Mouse (Mus musculus) cerebellum, adult 11-12 months (tissue): ENCODE measurements at regions not wholly inside any gene's neighbourhood (a gene's known extent, or its start where the extent isn't known, plus 50 kb on each side); places are given as distances from the start of the nearest gene placed in this dataset.

Source experiments
- DNase-seq: peaks from one replicate; pipeline ENCODE4 v3.0.0; 2022

DNA sequence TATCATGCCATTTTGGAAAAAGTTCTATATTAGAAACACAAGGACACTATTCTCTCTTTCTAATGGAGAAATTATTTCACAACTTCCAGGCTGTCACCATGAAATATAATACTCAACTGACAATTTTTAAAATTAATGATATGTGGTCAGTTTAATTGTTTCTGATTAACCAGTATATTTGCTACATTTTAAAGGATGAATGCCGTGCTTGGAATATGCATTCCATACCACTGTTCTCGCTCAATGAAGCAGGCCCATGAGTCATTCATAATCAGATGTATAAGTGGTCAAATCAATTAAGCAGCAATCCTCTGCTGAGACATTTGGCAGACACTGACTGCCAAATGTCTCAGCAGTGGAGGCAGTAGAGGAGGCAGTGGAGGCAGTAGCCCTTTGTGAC is 283.4 kb upstream of the Gpc5 start:
- no peak for DNase-seq

DNA sequence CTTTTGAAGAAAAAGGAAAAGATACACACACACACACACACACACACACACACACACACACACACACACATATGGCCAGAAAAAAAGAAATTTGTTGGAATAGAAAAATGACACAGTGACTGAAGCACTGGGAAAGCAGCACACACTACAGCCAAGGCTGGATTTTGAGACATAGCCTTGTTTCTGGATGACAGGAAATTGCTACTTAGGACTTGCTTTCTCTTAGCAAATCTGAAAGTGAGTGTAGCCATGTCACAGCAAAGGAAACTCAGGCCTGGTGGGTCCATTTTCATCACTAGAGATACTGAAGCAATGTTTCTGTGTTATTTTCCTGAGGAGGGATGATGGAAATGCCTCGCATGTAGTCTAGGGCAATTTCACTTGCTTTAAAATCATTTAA is 271.3 kb upstream of the Gpc5 start:
- no peak for DNase-seq

DNA sequence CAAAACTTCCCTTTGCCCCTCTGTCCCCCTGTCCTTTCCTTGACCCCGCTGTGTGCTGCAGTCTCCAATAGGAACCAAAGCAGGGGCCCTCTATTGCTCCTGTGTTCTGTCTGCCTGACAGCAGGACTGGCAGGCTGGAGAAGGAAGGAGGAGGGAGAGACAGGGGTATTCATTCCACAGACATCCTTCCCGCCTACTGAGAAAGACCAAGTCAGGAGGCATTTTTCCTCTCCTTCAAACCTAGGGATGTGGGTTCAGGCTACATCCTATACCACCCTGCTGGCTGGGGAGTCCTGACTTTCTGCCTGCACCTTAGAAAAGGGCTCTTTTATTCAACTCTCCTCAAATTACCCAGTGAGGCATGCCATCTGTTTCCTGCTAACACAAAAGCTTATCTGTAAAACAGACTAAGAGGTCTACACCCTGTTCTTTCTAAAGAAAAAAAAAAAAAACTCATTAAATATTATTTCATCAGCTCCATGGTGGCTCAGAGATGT is 270.9 kb upstream of the Gpc5 start:
- DNase-seq, result no peak

DNA sequence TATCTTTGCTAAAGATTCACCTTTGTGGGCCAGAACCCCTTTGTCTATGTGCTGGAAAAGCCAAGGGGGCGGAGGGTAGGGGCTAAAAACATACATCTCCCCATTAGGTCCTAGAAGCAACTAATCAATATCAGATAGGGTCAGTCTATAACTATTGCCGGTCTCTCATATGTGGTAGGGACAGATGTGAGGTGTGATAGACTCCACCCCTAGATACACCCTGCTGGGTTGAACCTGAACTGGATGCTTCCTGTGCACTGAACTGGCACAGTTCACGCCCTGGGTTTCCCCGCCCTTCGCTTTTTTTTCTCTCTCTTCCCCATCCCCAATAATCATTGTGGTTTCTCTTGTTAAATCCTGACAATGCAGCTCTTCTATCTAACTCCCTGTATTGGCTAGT is 270.3 kb upstream of the Gpc5 start:
- no peak for DNase-seq

DNA sequence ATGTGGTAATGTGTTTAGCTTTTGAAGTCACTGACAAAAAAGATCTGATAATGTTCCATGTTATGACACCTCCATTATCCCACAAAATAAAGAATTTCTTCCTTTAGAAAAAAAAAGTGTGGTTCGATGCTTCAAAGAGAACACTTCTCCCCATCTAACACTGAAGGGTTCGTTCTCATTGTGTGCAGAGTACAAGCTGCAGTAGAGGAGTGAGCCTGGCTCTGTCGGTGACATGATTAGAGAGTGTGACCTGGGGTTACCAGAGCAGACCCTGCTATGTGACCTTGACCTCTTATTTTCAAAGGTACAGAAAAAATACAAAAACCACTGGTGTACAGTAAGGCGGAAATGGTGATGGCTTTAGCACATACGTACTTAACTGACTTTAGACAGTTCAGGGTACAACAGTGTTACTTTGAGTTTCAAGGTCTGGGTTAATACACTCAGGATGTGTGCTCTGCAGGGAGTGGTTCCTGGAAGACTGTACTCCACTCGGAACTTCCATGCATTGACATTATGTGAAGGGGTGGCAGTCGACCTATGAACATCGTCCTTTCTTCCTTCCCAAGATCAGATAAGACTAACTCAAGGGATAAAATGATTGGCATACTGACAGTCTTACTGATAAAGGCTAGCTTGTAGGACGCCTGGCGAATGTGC is 265.2 kb upstream of the Gpc5 start:
- DNase-seq, result no peak

GRCm38 (mm10) chr14:114829310-114829709 is 262.7 kb upstream of the Gpc5 start:
- no peak for DNase-seq

GRCm38 (mm10) chr14:114832987-114833386 is 259.0 kb upstream of the Gpc5 start:
- DNase-seq, result no peak

DNA sequence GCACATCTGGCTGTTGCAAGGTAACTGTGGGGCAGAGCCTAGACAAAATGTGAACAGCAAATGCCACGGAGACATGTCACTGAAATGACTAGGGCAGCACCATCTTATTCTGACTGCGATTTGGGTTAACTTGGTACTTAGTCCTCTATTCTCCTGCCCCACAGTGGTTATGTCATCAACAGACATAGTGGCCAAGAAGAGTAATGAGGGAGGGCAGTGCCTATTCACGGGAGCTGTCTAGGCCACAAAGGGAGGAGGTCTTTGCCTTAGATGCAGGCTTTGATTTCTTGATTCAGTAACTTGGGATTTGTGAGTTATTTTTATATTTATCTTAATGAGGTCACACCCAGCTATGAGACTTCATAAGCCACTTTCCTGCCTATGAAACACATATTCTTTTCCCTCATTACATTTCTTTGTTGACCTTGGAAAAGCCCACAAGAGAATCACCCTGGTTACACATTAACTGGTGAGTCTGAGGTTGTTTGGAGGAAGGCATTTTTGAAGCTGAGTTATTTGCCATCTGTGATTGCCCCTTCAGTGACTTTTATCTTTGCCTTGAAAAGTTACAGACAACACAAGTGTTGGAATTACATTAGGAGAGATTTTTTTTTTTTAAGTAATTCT is 255.2 kb upstream of the Gpc5 start:
- DNase-seq, result no peak

- DNase-seq, result no peak
Measured at GRCm38 (mm10) chr14:114837652-114838276, 254.3 kb upstream of the Gpc5 start.

GRCm38 (mm10) chr14:114839340-114839903 is 252.6 kb upstream of the Gpc5 start:
- no peak for DNase-seq

GRCm38 (mm10) chr14:114840766-114841165 is 251.2 kb upstream of the Gpc5 start:
- no peak for DNase-seq

DNA sequence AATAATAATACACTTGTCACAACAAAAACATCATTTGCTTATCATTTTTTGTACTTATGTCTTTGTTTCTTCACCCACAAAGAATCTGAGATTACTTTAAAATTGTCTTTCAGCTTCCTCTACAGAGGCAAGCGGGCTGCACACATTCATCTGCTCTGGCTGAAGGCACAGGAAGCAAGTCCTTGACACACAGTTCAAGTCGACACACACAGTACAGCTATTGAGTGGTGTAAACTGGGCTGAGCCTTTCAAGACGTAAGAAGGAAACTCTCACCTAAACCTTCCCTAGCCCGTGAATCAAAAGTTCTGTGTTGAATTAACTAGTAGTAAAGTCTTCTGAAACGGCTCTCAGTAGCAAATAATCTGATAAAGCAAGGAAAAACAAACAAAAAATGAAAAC is 250.5 kb upstream of the Gpc5 start:
- DNase-seq, result no peak

- DNase-seq, result no peak
Measured at GRCm38 (mm10) chr14:114842327-114842726, 249.7 kb upstream of the Gpc5 start.

- no peak for DNase-seq
Measured at GRCm38 (mm10) chr14:114843105-114843743, 248.8 kb upstream of the Gpc5 start.

DNA sequence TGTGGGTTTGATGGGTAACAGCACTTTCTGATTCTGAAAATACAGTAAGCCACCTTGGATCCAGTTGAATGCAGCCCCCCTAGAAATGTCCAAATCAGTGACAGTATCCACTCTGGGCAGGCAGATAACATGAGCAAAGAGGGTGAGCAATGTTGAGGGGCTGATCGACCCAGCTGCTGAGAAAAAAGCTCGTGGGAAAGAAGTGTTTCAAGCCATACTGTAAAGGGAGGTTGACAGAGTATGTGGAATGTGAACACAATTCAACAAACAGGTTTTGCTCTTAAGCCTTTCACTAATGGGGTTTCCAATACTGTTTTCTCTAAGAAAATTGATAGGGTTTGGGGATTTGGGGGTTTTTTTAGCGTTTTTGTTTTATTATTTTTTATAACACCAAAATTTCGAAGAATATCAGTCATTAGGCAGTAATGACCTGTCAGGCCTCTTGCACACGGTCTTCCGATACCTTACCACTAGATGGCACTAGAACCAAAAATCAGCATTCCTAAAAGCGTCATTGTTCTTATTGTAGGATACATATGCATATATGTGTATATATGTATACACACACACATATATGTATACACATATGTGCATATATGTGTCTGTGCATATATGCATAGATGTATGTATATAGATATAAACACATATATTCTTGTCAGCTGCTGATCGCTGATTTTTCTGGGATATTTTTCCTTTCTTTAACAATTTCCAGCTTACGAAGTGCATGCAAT is 237.5 kb upstream of the Gpc5 start:
- no peak for DNase-seq

DNA sequence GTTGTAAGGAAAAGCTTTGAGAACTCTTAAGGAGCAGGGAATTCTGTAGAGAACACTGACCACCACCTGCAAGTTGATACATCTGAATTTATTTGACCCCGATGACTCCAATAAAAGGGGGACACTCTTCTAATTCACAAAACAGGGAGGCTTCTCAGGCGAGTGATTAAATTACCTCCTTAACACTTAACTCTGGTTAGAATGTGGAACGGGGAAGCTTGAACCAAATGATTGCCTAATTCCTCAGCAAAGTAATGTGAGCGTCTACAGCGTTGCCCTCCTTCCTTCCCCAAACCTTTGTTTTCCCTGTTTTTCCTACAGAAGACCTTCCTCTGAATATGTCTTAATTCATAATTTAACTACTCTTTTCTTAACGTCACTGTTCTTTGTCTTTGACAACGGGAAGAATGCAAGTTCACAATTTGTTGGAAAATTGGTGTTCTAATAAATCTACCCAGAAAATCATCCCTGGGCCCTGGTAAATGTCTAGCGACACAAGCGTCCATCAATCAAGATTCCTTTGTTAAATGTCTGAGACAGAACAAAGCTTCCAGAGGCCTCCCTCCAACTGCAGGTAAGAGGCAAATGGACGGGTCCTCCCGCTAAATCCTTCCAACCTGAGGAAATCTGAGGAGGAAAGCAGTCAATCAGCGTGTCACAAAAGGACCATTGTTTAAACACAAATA is 236.8 kb upstream of the Gpc5 start:
- no peak for DNase-seq

DNA sequence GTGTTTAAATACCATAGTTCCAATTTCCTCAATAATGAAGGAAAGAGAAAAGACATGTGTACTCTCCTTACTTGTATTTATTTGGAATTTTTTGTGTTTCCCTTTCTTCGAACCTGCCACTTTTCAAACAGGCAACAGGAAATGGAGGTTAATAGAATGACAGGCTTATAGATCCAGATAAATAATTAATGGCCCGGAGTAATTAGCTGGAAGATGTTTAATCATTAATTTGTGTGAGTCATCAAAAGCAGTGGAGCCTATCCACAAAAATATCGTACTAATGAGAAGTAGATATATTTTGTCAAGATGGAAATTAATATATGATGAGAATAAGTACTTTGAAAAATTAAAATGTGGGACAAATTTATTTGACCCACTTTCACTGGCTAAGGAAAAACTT is 236.3 kb upstream of the Gpc5 start:
- DNase-seq, result no peak

GRCm38 (mm10) chr14:114856243-114857031 is 235.6 kb upstream of the Gpc5 start:
- DNase-seq, result no peak

DNA sequence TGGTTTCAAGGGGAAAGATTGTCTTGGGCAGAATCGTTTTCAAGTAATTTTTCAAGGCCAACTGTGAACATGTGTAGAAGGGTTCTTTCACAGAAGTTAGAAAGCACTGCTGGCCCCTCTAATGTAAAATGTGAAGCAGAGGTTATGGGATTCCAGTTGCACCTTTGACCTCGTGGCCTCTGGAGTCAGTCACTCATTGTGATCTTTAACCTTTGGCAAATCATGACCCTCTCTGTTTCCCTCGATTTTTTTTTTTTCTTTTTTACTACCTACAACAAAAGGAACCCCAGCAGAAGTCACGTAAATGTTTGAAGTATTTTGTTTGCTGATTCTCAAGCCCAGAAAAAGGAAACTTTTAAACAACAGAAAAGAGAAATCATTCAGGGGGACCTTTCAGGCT is 234.8 kb upstream of the Gpc5 start:
- DNase-seq, result no peak

GRCm38 (mm10) chr14:114857689-114858088 is 234.3 kb upstream of the Gpc5 start:
- DNase-seq, result no peak

DNA sequence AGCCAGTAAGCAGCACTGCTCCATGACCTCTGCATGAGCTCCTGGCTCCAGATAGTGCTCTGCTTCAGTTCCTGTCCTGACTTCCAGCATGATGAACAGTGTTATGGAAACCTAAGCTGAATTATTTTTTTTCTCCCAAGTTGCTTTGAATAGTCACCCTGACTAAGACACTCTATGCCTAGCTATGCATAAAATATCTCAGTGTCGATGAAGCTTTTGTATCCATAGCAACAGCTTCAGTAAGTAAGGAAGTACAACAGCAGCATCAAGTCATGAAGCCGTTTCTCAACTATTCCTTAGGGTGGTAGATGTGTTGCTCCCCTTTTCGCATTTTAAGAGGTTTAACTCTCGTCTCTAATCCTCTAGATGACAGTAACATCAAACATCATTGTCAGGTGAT is 228.4 kb upstream of the Gpc5 start:
- no peak for DNase-seq
